Mouse (Mus musculus): ENCODE measurements around the gene Olfr134.

GRCm38 (mm10) chr17:38204035-38204434, 32.8 kb downstream of the Olfr134 start, which contains the start of gene Olfr135:
- TF ChIP-seq CTCF (IDR thresholded peaks at IDR 0.05; ENCODE audit: extremely low read depth, insufficient read depth, low read length) (no peak), POLR2A (IDR thresholded peaks at IDR 0.05; ENCODE audit: extremely low read depth, insufficient read depth, low read length) (no peak)

Data from cortical plate, adult 2 months (tissue).